Mouse (Mus musculus) ES-Bruce4 (cell line): ENCODE measurements around the gene Samd1. TPM values are rescaled to one million over a fixed set of nuclear protein-coding genes. Genes with fewer than 3 reads are reported as not detected.

Experiments
- H3K27ac ChIP-seq: 2 replicates; pipeline ENCODE4 v1.5.1; 2012; ENCODE audit warnings: low read length, inconsistent platforms; ENCODE audit not compliant: insufficient read depth
- H3K27me3 ChIP-seq: 2 replicates; pipeline ENCODE4 v1.6.1; 2012; ENCODE audit warnings: mild to moderate bottlenecking, low read length, inconsistent platforms; ENCODE audit not compliant: control insufficient read depth, poor library complexity, insufficient read depth, severe bottlenecking
- H3K36me3 ChIP-seq: 2 replicates; pipeline ENCODE4 v1.6.1; 2012; ENCODE audit warnings: inconsistent platforms, mild to moderate bottlenecking, low read length, moderate library complexity; ENCODE audit not compliant: control insufficient read depth, poor library complexity, insufficient read depth, severe bottlenecking
- H3K4me1 ChIP-seq: one replicate; pipeline ENCODE4 v1.8.1; 2011; ENCODE audit warnings: low read length; ENCODE audit not compliant: control insufficient read depth, insufficient read depth
- H3K4me3 ChIP-seq: 2 replicates; pipeline ENCODE4 v1.5.1; 2011; ENCODE audit warnings: low read depth, mild to moderate bottlenecking, low read length
- H3K9ac ChIP-seq: 2 replicates; pipeline ENCODE4 v1.6.1; 2012; ENCODE audit warnings: low read depth, mild to moderate bottlenecking, inconsistent platforms; ENCODE audit not compliant: poor library complexity, severe bottlenecking
- H3K9me3 ChIP-seq: replicated peaks from 2 replicates; pipeline ENCODE4 v1.6.1; 2012; ENCODE audit warnings: mild to moderate bottlenecking, low read length, inconsistent platforms; ENCODE audit not compliant: control insufficient read depth, poor library complexity, insufficient read depth, severe bottlenecking
- CTCF ChIP-seq: IDR thresholded peaks from one replicate; pipeline ENCODE4 v1.8.1; 2011; ENCODE audit warnings: low read depth, low read length
- EP300 ChIP-seq: IDR thresholded peaks from 2 replicates; pipeline ENCODE4 v1.6.1; 2011; ENCODE audit warnings: low read depth, low read length; ENCODE audit not compliant: insufficient read depth
- POLR2A ChIP-seq: IDR thresholded peaks from one replicate; pipeline ENCODE4 v1.8.1; 2011; ENCODE audit warnings: low read length; ENCODE audit not compliant: insufficient read depth
- polyA plus RNA-seq: library from polyadenylated mRNA; stranded (reverse); fragments of >200 nt; gene quantifications from 2 replicates; pipeline ENCODE4 v1.2.4, GENCODE M21; 2011; ENCODE audit warnings: low read depth; ENCODE audit not compliant: missing spikeins, insufficient read depth, insufficient read length

Gene Samd1
- polyA plus RNA-seq, 1 experiment, result 79.7 TPM

GRCm38 (mm10) chr8:83992488-83992887 is 5.0 kb upstream of the Samd1 start:
- no peaks in the 10 kb centered on the region for H3K9me3 ChIP-seq
- no peaks in the 10 kb centered on the region for H3K4me1 ChIP-seq
- H3K9ac ChIP-seq, result no peak overlapping the region
- no peak overlapping the region for H3K27ac ChIP-seq
- TF ChIP-seq EP300 (no peak), CTCF (no peak), POLR2A (no peak)
- no peaks in the 10 kb centered on the region for H3K27me3 ChIP-seq
- H3K4me3 ChIP-seq, result no peak overlapping the region
- H3K36me3 ChIP-seq, result peaks cover 9% of the 10 kb centered on the region

GRCm38 (mm10) chr8:83994030-83994429 is 3.4 kb upstream of the Samd1 start:
- no peak overlapping the region for H3K9ac ChIP-seq
- H3K27ac ChIP-seq, result no peak overlapping the region
- no peaks in the 10 kb centered on the region for H3K9me3 ChIP-seq
- peaks cover under 1% of the 10 kb centered on the region for H3K4me1 ChIP-seq
- H3K36me3 ChIP-seq, result peaks cover 9% of the 10 kb centered on the region
- no peaks in the 10 kb centered on the region for H3K27me3 ChIP-seq
- H3K4me3 ChIP-seq, result no peak overlapping the region
- TF ChIP-seq POLR2A, result no peak
- no peak for TF ChIP-seq CTCF
- no peak for TF ChIP-seq EP300

GRCm38 (mm10) chr8:83995973-83996372 is 1.5 kb upstream of the Samd1 start:
- Histone ChIP-seq H3K27me3 (no peaks in the 10 kb centered on the region), H3K27ac (no peak overlapping the region), H3K4me1 (peaks cover 7% of the 10 kb centered on the region), H3K9me3 (no peaks in the 10 kb centered on the region), H3K9ac (peak overlapping the region; percentile 99), H3K4me3 (no peak overlapping the region), H3K36me3 (peaks cover 22% of the 10 kb centered on the region)
- TF ChIP-seq EP300 (no peak), POLR2A (no peak), CTCF (no peak)

- H3K4me3 ChIP-seq, result peak overlapping the region; percentile 90
- H3K4me1 ChIP-seq, result peaks cover 7% of the 10 kb centered on the region
- no peak for TF ChIP-seq POLR2A
- TF ChIP-seq CTCF, result no peak
- TF ChIP-seq EP300, result no peak
- H3K36me3 ChIP-seq, result peaks cover 18% of the 10 kb centered on the region
- H3K9ac ChIP-seq, result peak overlapping the region; percentile 99
- peak overlapping the region; percentile 78 for H3K27ac ChIP-seq
- H3K27me3 ChIP-seq, result no peaks in the 10 kb centered on the region
- no peaks in the 10 kb centered on the region for H3K9me3 ChIP-seq
Measured at GRCm38 (mm10) chr8:83996567-83997505, 636 bp upstream of the Samd1 start.

- Histone ChIP-seq H3K9ac (peak overlapping the region; percentile 99), H3K36me3 (peaks cover 18% of the 10 kb centered on the region), H3K4me1 (peaks cover 7% of the 10 kb centered on the region), H3K9me3 (no peaks in the 10 kb centered on the region), H3K27ac (peak overlapping the region; percentile 34), H3K27me3 (no peaks in the 10 kb centered on the region), H3K4me3 (peak overlapping the region; percentile 70)
- TF ChIP-seq POLR2A (no peak), EP300 (no peak), CTCF (peak; percentile 34)
Measured at GRCm38 (mm10) chr8:83998231-83999056, 972 bp downstream of the Samd1 start.
